Mouse (Mus musculus): ENCODE data around the gene Il1a.

The Il1a gene

DNA sequence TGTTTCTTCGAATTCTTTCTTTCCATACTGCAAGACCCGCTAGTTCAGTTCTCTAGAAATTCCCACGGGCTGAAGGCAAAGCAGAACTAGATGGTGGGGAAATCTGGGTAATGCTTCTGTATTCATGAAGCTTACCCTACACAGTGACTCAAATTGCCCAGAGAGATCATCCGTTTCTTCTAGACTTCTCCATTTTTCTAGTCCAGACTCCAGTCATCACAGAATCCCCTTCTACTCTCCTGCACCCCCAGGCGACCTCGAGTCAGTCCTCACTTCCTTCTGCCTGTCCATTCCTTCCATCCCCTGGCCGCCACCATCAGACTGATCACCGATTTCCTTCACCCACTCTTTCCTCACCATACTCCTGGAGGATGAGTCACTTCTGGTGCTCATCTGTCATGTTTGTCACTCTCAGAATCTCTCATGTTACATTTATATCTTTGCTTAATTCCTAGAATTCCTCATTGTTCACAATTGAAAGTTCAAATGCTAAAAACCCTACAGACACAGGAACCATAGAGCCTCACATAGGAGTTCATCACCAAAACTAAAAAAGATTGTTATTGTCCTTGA is 10.3 kb upstream of the Il1a start:
- Histone ChIP-seq H3K27me3 (ENCODE audit: insufficient read depth, low read length) (no peaks in the 10 kb centered on the region), H3K36me3 (ENCODE audit: insufficient read depth, low read length) (no peaks in the 10 kb centered on the region), H3K4me3 (replicated peaks; ENCODE audit: low read length) (no peak overlapping the region), H3K4me1 (replicated peaks; ENCODE audit: low read depth, low read length) (peaks cover 10% of the 10 kb centered on the region), H3K9me3 (ENCODE audit: low read length) (no peaks in the 10 kb centered on the region)
- TF ChIP-seq POU5F1 (IDR thresholded peaks at IDR 0.05; ENCODE audit: borderline replicate concordance, low read length) (no peak), CTCF (conservative IDR thresholded peaks at IDR 0.05; ENCODE audit: low read length) (no peak), NANOG (IDR thresholded peaks at IDR 0.05; ENCODE audit: borderline replicate concordance, low read length) (no peak)

DNA sequence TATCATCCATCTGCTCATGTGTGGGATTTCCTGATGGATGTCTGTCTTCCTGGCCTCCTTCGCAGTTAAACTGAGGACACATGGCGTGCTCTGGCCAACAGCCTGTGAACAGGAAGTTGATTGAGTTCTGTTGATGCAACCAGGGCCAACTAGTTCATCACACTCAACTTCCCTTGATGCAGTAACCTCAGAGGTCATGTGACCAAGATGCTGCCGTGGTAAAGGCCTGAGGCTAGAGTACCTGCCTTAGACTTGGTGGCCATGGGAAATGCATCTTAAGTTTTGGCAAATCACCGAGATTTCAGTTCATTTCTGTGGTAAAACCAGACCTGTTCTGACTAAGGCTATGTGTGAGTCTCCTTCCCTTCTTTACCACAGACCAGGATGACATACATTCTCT is 6.1 kb upstream of the Il1a start:
- H3K36me3 ChIP-seq (ENCODE audit: insufficient read depth, low read length), result no peaks in the 10 kb centered on the region
- TF ChIP-seq NANOG (IDR thresholded peaks at IDR 0.05; ENCODE audit: borderline replicate concordance, low read length) (no peak), POU5F1 (IDR thresholded peaks at IDR 0.05; ENCODE audit: borderline replicate concordance, low read length) (no peak), CTCF (conservative IDR thresholded peaks at IDR 0.05; ENCODE audit: low read length) (no peak)

DNA sequence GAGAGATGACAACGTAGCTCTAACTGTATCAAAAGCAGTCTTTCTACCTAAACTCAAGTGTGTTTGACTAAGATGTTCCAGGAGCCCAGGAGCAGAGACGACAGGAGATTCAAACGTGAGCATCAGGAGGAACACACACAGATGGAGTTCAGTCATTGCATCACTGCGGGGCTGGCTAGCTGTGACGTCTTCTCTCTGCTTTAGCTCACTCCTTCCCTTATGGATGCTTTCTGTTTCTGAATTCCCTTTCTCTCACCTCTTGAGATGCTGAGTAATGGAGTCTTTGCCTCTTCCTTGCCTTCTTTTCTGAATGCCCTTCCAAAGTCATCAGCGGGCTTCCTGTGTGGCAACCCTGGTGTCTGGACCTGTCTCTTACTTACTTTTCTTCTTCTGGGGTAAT is 5.1 kb upstream of the Il1a start:
- no peaks in the 10 kb centered on the region for H3K27me3 ChIP-seq (ENCODE audit: insufficient read depth, low read length)
- H3K4me3 ChIP-seq (replicated peaks; ENCODE audit: low read length), result no peak overlapping the region
- TF ChIP-seq CTCF (conservative IDR thresholded peaks at IDR 0.05; ENCODE audit: low read length), result no peak
- no peak for TF ChIP-seq POU5F1 (IDR thresholded peaks at IDR 0.05; ENCODE audit: borderline replicate concordance, low read length)
- TF ChIP-seq NANOG (IDR thresholded peaks at IDR 0.05; ENCODE audit: borderline replicate concordance, low read length), result no peak
- H3K36me3 ChIP-seq (ENCODE audit: insufficient read depth, low read length), result no peaks in the 10 kb centered on the region
- no peaks in the 10 kb centered on the region for H3K9me3 ChIP-seq (ENCODE audit: low read length)
- H3K4me1 ChIP-seq (replicated peaks; ENCODE audit: low read depth, low read length), result peaks cover 10% of the 10 kb centered on the region

More for the DNA sequence above, 6.1 kb upstream of the Il1a start:
- no peaks in the 10 kb centered on the region for H3K9me3 ChIP-seq (ENCODE audit: low read length)
- H3K4me1 ChIP-seq (replicated peaks; ENCODE audit: low read depth, low read length), result peaks cover 10% of the 10 kb centered on the region
- H3K4me3 ChIP-seq (replicated peaks; ENCODE audit: low read length), result no peak overlapping the region
- no peaks in the 10 kb centered on the region for H3K27me3 ChIP-seq (ENCODE audit: insufficient read depth, low read length)

DNA sequence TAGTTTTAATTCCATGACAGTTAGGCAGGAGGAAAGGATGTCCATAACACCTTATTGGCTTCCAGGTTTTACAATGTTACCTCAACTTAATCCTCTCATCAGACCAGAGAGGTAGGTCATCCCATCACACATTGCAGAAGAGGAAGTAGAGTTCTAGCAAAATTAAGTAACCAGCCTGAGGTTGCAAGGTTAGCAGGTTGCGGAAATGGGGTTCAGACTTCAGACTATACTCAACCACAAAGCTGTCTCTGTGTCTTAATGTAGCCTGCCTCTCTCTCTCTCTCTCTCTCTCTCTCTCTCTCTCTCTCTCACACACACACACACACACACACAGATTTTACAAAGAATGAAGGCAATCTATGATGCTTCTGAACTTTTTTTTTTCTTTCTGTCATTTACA is 4.2 kb upstream of the Il1a start:
- H3K9me3 ChIP-seq (ENCODE audit: low read length), result no peaks in the 10 kb centered on the region
- TF ChIP-seq NANOG (IDR thresholded peaks at IDR 0.05; ENCODE audit: borderline replicate concordance, low read length), result no peak
- no peak for TF ChIP-seq POU5F1 (IDR thresholded peaks at IDR 0.05; ENCODE audit: borderline replicate concordance, low read length)
- no peak for TF ChIP-seq CTCF (conservative IDR thresholded peaks at IDR 0.05; ENCODE audit: low read length)
- no peaks in the 10 kb centered on the region for H3K36me3 ChIP-seq (ENCODE audit: insufficient read depth, low read length)
- no peaks in the 10 kb centered on the region for H3K27me3 ChIP-seq (ENCODE audit: insufficient read depth, low read length)
- H3K4me1 ChIP-seq (replicated peaks; ENCODE audit: low read depth, low read length), result peaks cover 10% of the 10 kb centered on the region
- H3K4me3 ChIP-seq (replicated peaks; ENCODE audit: low read length), result no peak overlapping the region

DNA sequence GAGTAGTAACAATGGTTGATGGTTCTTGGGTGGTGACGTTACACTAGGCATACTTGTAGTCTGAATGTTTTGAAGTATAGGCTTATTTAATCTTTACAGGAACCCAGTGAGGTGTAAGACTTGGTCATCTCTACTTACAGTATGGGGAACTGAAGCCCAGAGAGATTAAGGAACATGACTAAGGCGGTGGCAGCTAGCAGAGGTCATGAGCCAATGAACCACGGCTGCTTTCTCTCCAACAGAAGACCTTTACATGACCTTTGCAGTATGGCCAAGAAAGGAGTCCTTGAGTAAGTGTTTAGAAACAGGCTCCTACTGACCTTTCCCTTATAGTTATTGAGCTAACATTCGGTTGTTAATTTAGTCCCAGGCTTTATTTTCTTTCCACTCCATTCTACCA is 3.8 kb downstream of the Il1a start:
- H3K27me3 ChIP-seq (ENCODE audit: insufficient read depth, low read length), result no peaks in the 10 kb centered on the region
- H3K4me3 ChIP-seq (replicated peaks; ENCODE audit: low read length), result no peak overlapping the region
- no peaks in the 10 kb centered on the region for H3K9me3 ChIP-seq (ENCODE audit: low read length)

DNA sequence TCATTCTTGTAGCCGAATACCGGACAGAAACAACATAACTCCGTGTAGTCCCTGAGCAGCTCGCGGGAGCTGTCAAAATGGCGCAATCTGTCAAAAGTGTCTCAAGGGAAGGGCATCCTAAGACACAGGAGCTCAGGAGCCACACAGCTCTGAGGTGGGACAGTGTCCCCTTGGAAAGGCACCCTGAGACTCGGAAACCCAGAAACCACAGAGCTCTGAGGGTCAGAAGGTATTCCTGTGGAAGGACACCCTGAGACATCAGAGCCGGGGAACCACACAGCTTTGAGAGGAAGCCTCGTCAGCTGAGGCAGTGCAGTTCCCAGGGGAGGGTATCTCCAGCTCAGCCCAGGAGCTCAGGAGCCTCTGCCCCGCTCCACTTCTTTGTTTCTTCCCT is 12.2 kb downstream of the Il1a start:
- TF ChIP-seq POU5F1 (IDR thresholded peaks at IDR 0.05; ENCODE audit: borderline replicate concordance, low read length), result no peak
- TF ChIP-seq CTCF (conservative IDR thresholded peaks at IDR 0.05; ENCODE audit: low read length), result no peak
- no peak for TF ChIP-seq NANOG (IDR thresholded peaks at IDR 0.05; ENCODE audit: borderline replicate concordance, low read length)
- no peaks in the 10 kb centered on the region for H3K9me3 ChIP-seq (ENCODE audit: low read length)

More for the DNA sequence above, 3.8 kb downstream of the Il1a start:
- TF ChIP-seq NANOG (IDR thresholded peaks at IDR 0.05; ENCODE audit: borderline replicate concordance, low read length) (no peak), CTCF (conservative IDR thresholded peaks at IDR 0.05; ENCODE audit: low read length) (no peak), POU5F1 (IDR thresholded peaks at IDR 0.05; ENCODE audit: borderline replicate concordance, low read length) (no peak)
- Histone ChIP-seq H3K36me3 (ENCODE audit: insufficient read depth, low read length) (no peaks in the 10 kb centered on the region), H3K4me1 (replicated peaks; ENCODE audit: low read depth, low read length) (no peaks in the 10 kb centered on the region)

DNA sequence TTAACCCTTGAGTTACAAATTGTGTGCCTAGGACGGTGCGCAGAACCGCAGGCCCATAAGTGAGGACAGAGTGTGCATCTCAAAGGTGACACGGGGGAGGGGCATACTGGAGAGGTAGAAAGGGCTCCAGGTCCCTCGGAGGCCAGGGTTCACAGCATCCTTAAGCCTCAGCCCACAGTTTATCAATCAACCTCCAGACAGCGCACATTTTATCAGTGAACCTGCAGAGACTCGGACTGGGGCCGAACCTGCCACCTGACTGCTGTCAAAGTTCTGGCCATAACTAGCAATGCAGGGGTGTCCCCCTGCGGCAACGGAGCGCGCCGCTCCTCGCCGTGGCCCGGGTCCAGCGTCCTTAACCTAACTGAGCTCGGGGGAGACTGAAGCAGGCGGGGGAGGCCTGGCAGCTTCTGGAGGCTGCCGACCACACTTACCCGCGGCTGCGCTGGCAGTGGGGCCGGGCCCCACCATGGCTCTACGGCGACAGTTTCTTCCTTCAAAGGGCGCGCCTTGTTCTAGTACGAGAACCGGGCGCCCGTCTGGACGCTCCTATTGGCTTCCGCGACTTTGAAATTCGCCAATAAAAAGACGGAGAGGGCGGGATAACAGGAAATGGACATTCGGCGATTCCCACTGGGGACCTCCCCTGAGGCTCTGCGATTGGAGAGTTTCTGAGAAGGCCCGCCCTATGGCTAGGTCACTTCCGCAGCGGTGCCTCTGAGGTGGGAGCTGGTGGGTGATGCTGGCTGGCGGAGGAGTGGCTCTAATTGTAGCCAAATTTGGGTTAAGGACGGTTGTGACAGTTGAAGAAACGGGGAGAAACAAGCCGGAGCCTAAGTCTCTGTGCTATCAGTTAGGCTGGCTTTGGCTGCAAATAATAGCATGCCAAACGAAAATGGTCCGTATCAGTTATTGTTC is 12.8 kb downstream of the Il1a start, which contains the start of gene Ckap2l:
Ckap2l (minus strand) TSS at position 542 of the 918 bp plus-strand sequence.
- TF ChIP-seq NANOG (IDR thresholded peaks at IDR 0.05; ENCODE audit: borderline replicate concordance, low read length), result no peak
- no peak for TF ChIP-seq POU5F1 (IDR thresholded peaks at IDR 0.05; ENCODE audit: borderline replicate concordance, low read length)
- no peak for TF ChIP-seq CTCF (conservative IDR thresholded peaks at IDR 0.05; ENCODE audit: low read length)
- Histone ChIP-seq H3K27me3 (ENCODE audit: insufficient read depth, low read length) (peaks cover 3% of the 10 kb centered on the region; the same call in 1 of the 2 replicates), H3K36me3 (ENCODE audit: insufficient read depth, low read length) (peaks cover 19% of the 10 kb centered on the region), H3K4me1 (replicated peaks; ENCODE audit: low read depth, low read length) (peaks cover 26% of the 10 kb centered on the region), H3K9me3 (ENCODE audit: low read length) (no peaks in the 10 kb centered on the region), H3K4me3 (replicated peaks; ENCODE audit: low read length) (peak within 1 kb of the TSS; percentile 99)

More for the DNA sequence above, 12.2 kb downstream of the Il1a start:
- Histone ChIP-seq H3K36me3 (ENCODE audit: insufficient read depth, low read length) (peaks cover 19% of the 10 kb centered on the region), H3K4me1 (replicated peaks; ENCODE audit: low read depth, low read length) (peaks cover 26% of the 10 kb centered on the region), H3K27me3 (ENCODE audit: insufficient read depth, low read length) (peaks cover 3% of the 10 kb centered on the region; the same call in 1 of the 2 replicates), H3K4me3 (replicated peaks; ENCODE audit: low read length) (peak overlapping the region; percentile 99)

DNA sequence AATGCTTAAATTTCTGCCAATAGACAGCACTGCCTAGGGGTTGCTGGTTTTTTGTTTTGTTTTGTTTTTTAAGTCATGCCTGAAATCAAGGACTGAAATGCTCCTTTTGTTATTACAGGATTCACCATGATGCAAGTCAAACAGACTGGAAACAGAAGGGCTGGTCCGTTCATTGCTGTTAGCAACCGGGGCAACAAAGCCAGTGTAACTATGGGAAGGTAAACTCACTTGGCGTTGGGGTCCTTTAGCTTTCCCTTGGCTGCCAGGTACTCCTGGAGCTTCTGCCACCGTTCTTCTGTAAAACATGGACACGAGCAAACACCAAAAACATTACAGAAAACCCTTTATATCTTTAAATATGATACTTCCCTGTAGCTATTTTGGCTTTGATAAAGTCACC is 13.7 kb downstream of the Il1a start:
- Histone ChIP-seq H3K4me1 (replicated peaks; ENCODE audit: low read depth, low read length) (peaks cover 26% of the 10 kb centered on the region), H3K4me3 (replicated peaks; ENCODE audit: low read length) (peak overlapping the region; percentile 99), H3K27me3 (ENCODE audit: insufficient read depth, low read length) (peaks cover 3% of the 10 kb centered on the region; the same call in 1 of the 2 replicates), H3K36me3 (ENCODE audit: insufficient read depth, low read length) (peaks cover 22% of the 10 kb centered on the region), H3K9me3 (ENCODE audit: low read length) (no peaks in the 10 kb centered on the region)
- TF ChIP-seq POU5F1 (IDR thresholded peaks at IDR 0.05; ENCODE audit: borderline replicate concordance, low read length), result no peak
- TF ChIP-seq CTCF (conservative IDR thresholded peaks at IDR 0.05; ENCODE audit: low read length), result no peak
